Mouse (Mus musculus): ENCODE results near the gene Cnot6l. TPM values are rescaled to one million over a fixed set of nuclear protein-coding genes. Genes with fewer than 3 reads are reported as not detected.

Cnot6l gene
- polyA plus RNA-seq, 1 experiment from 2014 or later = 13.7 TPM

- ATAC-seq (replicated peaks; ENCODE audit: insufficient number of reproducible peaks, low FRiP score, low TSS enrichment, low read depth) = no peak
- no peaks in the 10 kb centered on the region for H3K27me3 ChIP-seq (ENCODE audit: control insufficient read depth, insufficient read depth, low read length)
- no peak overlapping the region for H3K9ac ChIP-seq (replicated peaks; ENCODE audit: low read length)
- H3K4me1 ChIP-seq (ENCODE audit: control insufficient read depth, insufficient read depth, low read length) = no peaks in the 10 kb centered on the region
- H3K27ac ChIP-seq (replicated peaks; ENCODE audit: low read depth, low read length) = no peak overlapping the region
- DNase-seq (ENCODE audit: low spot score) = no peak
- H3K9me3 ChIP-seq (replicated peaks; ENCODE audit: control insufficient read depth, low read length) = no peaks in the 10 kb centered on the region
- H3K36me3 ChIP-seq (replicated peaks; ENCODE audit: control insufficient read depth, insufficient read depth, low read depth, low read length) = no peaks in the 10 kb centered on the region
- no peak overlapping the region for H3K4me2 ChIP-seq (ENCODE audit: low read depth, low read length)
- no peak overlapping the region for H3K4me3 ChIP-seq (ENCODE audit: low read depth, low read length)
- WGBS = 89% methylated on average over 4 of the region's 4 CpGs
Observed at GRCm38 (mm10) chr5:96171765-96172164, 7.8 kb upstream of the Cnot6l start.

GRCm38 (mm10) chr5:96170443-96170842, 6.5 kb upstream of the Cnot6l start:
- Histone ChIP-seq H3K4me1 (ENCODE audit: control insufficient read depth, insufficient read depth, low read length) (no peaks in the 10 kb centered on the region), H3K4me2 (ENCODE audit: low read depth, low read length) (no peak overlapping the region), H3K27ac (replicated peaks; ENCODE audit: low read depth, low read length) (no peak overlapping the region), H3K9ac (replicated peaks; ENCODE audit: low read length) (no peak overlapping the region), H3K36me3 (replicated peaks; ENCODE audit: control insufficient read depth, insufficient read depth, low read depth, low read length) (no peaks in the 10 kb centered on the region), H3K27me3 (ENCODE audit: control insufficient read depth, insufficient read depth, low read length) (no peaks in the 10 kb centered on the region), H3K4me3 (ENCODE audit: low read depth, low read length) (no peak overlapping the region), H3K9me3 (replicated peaks; ENCODE audit: control insufficient read depth, low read length) (no peaks in the 10 kb centered on the region)
- WGBS = 77% methylated on average over 3 of the region's 3 CpGs
- DNase-seq (ENCODE audit: low spot score) = no peak
- ATAC-seq (replicated peaks; ENCODE audit: insufficient number of reproducible peaks, low FRiP score, low TSS enrichment, low read depth) = no peak

- Histone ChIP-seq H3K4me1 (ENCODE audit: control insufficient read depth, insufficient read depth, low read length) (no peaks in the 10 kb centered on the region), H3K36me3 (replicated peaks; ENCODE audit: control insufficient read depth, insufficient read depth, low read depth, low read length) (no peaks in the 10 kb centered on the region), H3K27me3 (ENCODE audit: control insufficient read depth, insufficient read depth, low read length) (no peaks in the 10 kb centered on the region), H3K4me2 (ENCODE audit: low read depth, low read length) (no peak overlapping the region), H3K4me3 (ENCODE audit: low read depth, low read length) (no peak overlapping the region), H3K9ac (replicated peaks; ENCODE audit: low read length) (no peak overlapping the region), H3K9me3 (replicated peaks; ENCODE audit: control insufficient read depth, low read length) (no peaks in the 10 kb centered on the region), H3K27ac (replicated peaks; ENCODE audit: low read depth, low read length) (no peak overlapping the region)
- DNase-seq (ENCODE audit: low spot score) (no peak), ATAC-seq (replicated peaks; ENCODE audit: insufficient number of reproducible peaks, low FRiP score, low TSS enrichment, low read depth) (no peak)
- 85% methylated on average over 2 of the region's 2 CpGs for WGBS
Observed at GRCm38 (mm10) chr5:96166761-96167160, 2.8 kb upstream of the Cnot6l start.

GRCm38 (mm10) chr5:96163396-96164020, 463 bp downstream of the Cnot6l start:
- H3K36me3 ChIP-seq (replicated peaks; ENCODE audit: control insufficient read depth, insufficient read depth, low read depth, low read length) = no peaks in the 10 kb centered on the region
- no peak for DNase-seq (ENCODE audit: low spot score)
- H3K9ac ChIP-seq (replicated peaks; ENCODE audit: low read length) = peak overlapping the region; percentile 75; the same call in 1 of the 2 replicates
- ATAC-seq (replicated peaks; ENCODE audit: insufficient number of reproducible peaks, low FRiP score, low TSS enrichment, low read depth) = no peak
- no peaks in the 10 kb centered on the region for H3K4me1 ChIP-seq (ENCODE audit: control insufficient read depth, insufficient read depth, low read length)
- peak overlapping the region; percentile 59 for H3K4me2 ChIP-seq (ENCODE audit: low read depth, low read length)
- H3K4me3 ChIP-seq (ENCODE audit: low read depth, low read length) = peak overlapping the region; percentile 96
- WGBS = 3% methylated on average over 1 of the region's 1 CpGs
- H3K27me3 ChIP-seq (ENCODE audit: control insufficient read depth, insufficient read depth, low read length) = no peaks in the 10 kb centered on the region
- no peak overlapping the region for H3K27ac ChIP-seq (replicated peaks; ENCODE audit: low read depth, low read length)
- H3K9me3 ChIP-seq (replicated peaks; ENCODE audit: control insufficient read depth, low read length) = no peaks in the 10 kb centered on the region

GRCm38 (mm10) chr5:96162399-96163331, 1.3 kb downstream of the Cnot6l start:
- Histone ChIP-seq H3K4me3 (ENCODE audit: low read depth, low read length) (peak overlapping the region; percentile 96), H3K9me3 (replicated peaks; ENCODE audit: control insufficient read depth, low read length) (no peaks in the 10 kb centered on the region), H3K4me2 (ENCODE audit: low read depth, low read length) (peak overlapping the region; percentile 76), H3K4me1 (ENCODE audit: control insufficient read depth, insufficient read depth, low read length) (no peaks in the 10 kb centered on the region), H3K9ac (replicated peaks; ENCODE audit: low read length) (peak overlapping the region; percentile 98), H3K27me3 (ENCODE audit: control insufficient read depth, insufficient read depth, low read length) (no peaks in the 10 kb centered on the region), H3K36me3 (replicated peaks; ENCODE audit: control insufficient read depth, insufficient read depth, low read depth, low read length) (no peaks in the 10 kb centered on the region), H3K27ac (replicated peaks; ENCODE audit: low read depth, low read length) (peak overlapping the region; percentile 98)
- DNase-seq (ENCODE audit: low spot score) (peak; percentile 94), ATAC-seq (replicated peaks; ENCODE audit: insufficient number of reproducible peaks, low FRiP score, low TSS enrichment, low read depth) (peak; percentile 86)
- WGBS = under 1% methylated on average over 56 of the region's 56 CpGs

GRCm38 (mm10) chr5:96161578-96162398, 2.2 kb downstream of the Cnot6l start:
- 0% methylated on average over 45 of the region's 114 CpGs for WGBS

GRCm38 (mm10) chr5:96161263-96161577, 2.8 kb downstream of the Cnot6l start:
- WGBS = under 1% methylated on average over 28 of the region's 45 CpGs
- peak overlapping the region; percentile 98 for H3K27ac ChIP-seq (replicated peaks; ENCODE audit: low read depth, low read length)
- ATAC-seq (replicated peaks; ENCODE audit: insufficient number of reproducible peaks, low FRiP score, low TSS enrichment, low read depth) (peak; percentile 24), DNase-seq (ENCODE audit: low spot score) (peak; percentile 47)
- no peaks in the 10 kb centered on the region for H3K4me1 ChIP-seq (ENCODE audit: control insufficient read depth, insufficient read depth, low read length)
- peak overlapping the region; percentile 76 for H3K4me2 ChIP-seq (ENCODE audit: low read depth, low read length)
- H3K36me3 ChIP-seq (replicated peaks; ENCODE audit: control insufficient read depth, insufficient read depth, low read depth, low read length) = no peaks in the 10 kb centered on the region
- no peaks in the 10 kb centered on the region for H3K27me3 ChIP-seq (ENCODE audit: control insufficient read depth, insufficient read depth, low read length)
- peak overlapping the region; percentile 98 for H3K9ac ChIP-seq (replicated peaks; ENCODE audit: low read length)
- peak overlapping the region; percentile 96 for H3K4me3 ChIP-seq (ENCODE audit: low read depth, low read length)
- H3K9me3 ChIP-seq (replicated peaks; ENCODE audit: control insufficient read depth, low read length) = no peaks in the 10 kb centered on the region

More at GRCm38 (mm10) chr5:96161578-96162398, 2.2 kb downstream of the Cnot6l start:
- H3K36me3 ChIP-seq (replicated peaks; ENCODE audit: control insufficient read depth, insufficient read depth, low read depth, low read length) = no peaks in the 10 kb centered on the region
- peak overlapping the region; percentile 76 for H3K4me2 ChIP-seq (ENCODE audit: low read depth, low read length)
- DNase-seq (ENCODE audit: low spot score) (peak; percentile 49), ATAC-seq (replicated peaks; ENCODE audit: insufficient number of reproducible peaks, low FRiP score, low TSS enrichment, low read depth) (peak; percentile 63)
- no peaks in the 10 kb centered on the region for H3K4me1 ChIP-seq (ENCODE audit: control insufficient read depth, insufficient read depth, low read length)
- H3K9me3 ChIP-seq (replicated peaks; ENCODE audit: control insufficient read depth, low read length) = no peaks in the 10 kb centered on the region
- peak overlapping the region; percentile 96 for H3K4me3 ChIP-seq (ENCODE audit: low read depth, low read length)
- H3K27me3 ChIP-seq (ENCODE audit: control insufficient read depth, insufficient read depth, low read length) = no peaks in the 10 kb centered on the region
- peak overlapping the region; percentile 98 for H3K27ac ChIP-seq (replicated peaks; ENCODE audit: low read depth, low read length)
- H3K9ac ChIP-seq (replicated peaks; ENCODE audit: low read length) = peak overlapping the region; percentile 98

Measured in embryonic facial prominence, embryonic 11.5 days (tissue).